Mouse (Mus musculus): ENCODE data around the gene Fam45a. TPM values are rescaled to one million over a fixed set of nuclear protein-coding genes. Genes with fewer than 3 reads are reported as not detected.

The Fam45a gene
- total RNA-seq (2017), result 19.9 and 27.8 TPM in 2 replicates

- ATAC-seq (replicated peaks; ENCODE audit: low read depth, poor library complexity, severe bottlenecking), result peak; percentile 100
Measured at GRCm38 (mm10) chr19:60811098-60812035, at the start of gene Fam45a. Fam45a (plus strand) TSS chr19:60811585.

GRCm38 (mm10) chr19:60773366-60773765, 38.0 kb upstream of the Fam45a start:
- ATAC-seq (replicated peaks; ENCODE audit: low read depth, poor library complexity, severe bottlenecking), result no peak

- ATAC-seq (replicated peaks; ENCODE audit: low read depth, poor library complexity, severe bottlenecking), result no peak
Measured at GRCm38 (mm10) chr19:60782034-60782433, 29.4 kb upstream of the Fam45a start.

GRCm38 (mm10) chr19:60784712-60785111, 26.7 kb upstream of the Fam45a start:
- ATAC-seq (replicated peaks; ENCODE audit: low read depth, poor library complexity, severe bottlenecking), result no peak

GRCm38 (mm10) chr19:60787465-60788150, 23.8 kb upstream of the Fam45a start:
- ATAC-seq (replicated peaks; ENCODE audit: low read depth, poor library complexity, severe bottlenecking), result no peak

- no peak for ATAC-seq (replicated peaks; ENCODE audit: low read depth, poor library complexity, severe bottlenecking)
Measured at GRCm38 (mm10) chr19:60788214-60788960, 23.0 kb upstream of the Fam45a start.

GRCm38 (mm10) chr19:60789452-60789851, 21.9 kb upstream of the Fam45a start:
- ATAC-seq (replicated peaks; ENCODE audit: low read depth, poor library complexity, severe bottlenecking), result no peak

- ATAC-seq (replicated peaks; ENCODE audit: low read depth, poor library complexity, severe bottlenecking), result peak; percentile 28
Measured at GRCm38 (mm10) chr19:60789919-60790506, 21.4 kb upstream of the Fam45a start.

- peak; percentile 75 for ATAC-seq (replicated peaks; ENCODE audit: low read depth, poor library complexity, severe bottlenecking)
Measured at GRCm38 (mm10) chr19:60790551-60791161, 20.7 kb upstream of the Fam45a start, which contains the start of gene Eif3a. Eif3a (minus strand) TSS chr19:60790658.

GRCm38 (mm10) chr19:60791164-60791563, 20.2 kb upstream of the Fam45a start:
- ATAC-seq (replicated peaks; ENCODE audit: low read depth, poor library complexity, severe bottlenecking), result no peak

GRCm38 (mm10) chr19:60793170-60793707, 18.1 kb upstream of the Fam45a start:
- ATAC-seq (replicated peaks; ENCODE audit: low read depth, poor library complexity, severe bottlenecking), result no peak

- 0 out of 2 replicates have a peak, but pooled peaks have one; percentile 5 for ATAC-seq (replicated peaks; ENCODE audit: low read depth, poor library complexity, severe bottlenecking)
Measured at GRCm38 (mm10) chr19:60795244-60795643, 16.1 kb upstream of the Fam45a start.

GRCm38 (mm10) chr19:60797415-60797814, 14.0 kb upstream of the Fam45a start:
- ATAC-seq (replicated peaks; ENCODE audit: low read depth, poor library complexity, severe bottlenecking), result no peak

- peak; percentile 93 for ATAC-seq (replicated peaks; ENCODE audit: low read depth, poor library complexity, severe bottlenecking)
Measured at GRCm38 (mm10) chr19:60799867-60800569, 11.4 kb upstream of the Fam45a start.

GRCm38 (mm10) chr19:60804903-60805302, 6.5 kb upstream of the Fam45a start:
- ATAC-seq (replicated peaks; ENCODE audit: low read depth, poor library complexity, severe bottlenecking), result 0 out of 2 replicates have a peak, but pooled peaks have one; percentile 39

- no peak for ATAC-seq (replicated peaks; ENCODE audit: low read depth, poor library complexity, severe bottlenecking)
Measured at GRCm38 (mm10) chr19:60809927-60810326, 1.5 kb upstream of the Fam45a start.

GRCm38 (mm10) chr19:60812036-60812389, 628 bp downstream of the Fam45a start:
- ATAC-seq (replicated peaks; ENCODE audit: low read depth, poor library complexity, severe bottlenecking), result no peak

GRCm38 (mm10) chr19:60813133-60813532, 1.7 kb downstream of the Fam45a start:
- ATAC-seq (replicated peaks; ENCODE audit: low read depth, poor library complexity, severe bottlenecking), result no peak

GRCm38 (mm10) chr19:60818677-60819076, 7.3 kb downstream of the Fam45a start:
- ATAC-seq (replicated peaks; ENCODE audit: low read depth, poor library complexity, severe bottlenecking), result peak; percentile 98

All from common myeloid progenitor, adult 5-6 weeks (primary cell).